Mouse (Mus musculus): ENCODE data around the gene Ier5.

DNA sequence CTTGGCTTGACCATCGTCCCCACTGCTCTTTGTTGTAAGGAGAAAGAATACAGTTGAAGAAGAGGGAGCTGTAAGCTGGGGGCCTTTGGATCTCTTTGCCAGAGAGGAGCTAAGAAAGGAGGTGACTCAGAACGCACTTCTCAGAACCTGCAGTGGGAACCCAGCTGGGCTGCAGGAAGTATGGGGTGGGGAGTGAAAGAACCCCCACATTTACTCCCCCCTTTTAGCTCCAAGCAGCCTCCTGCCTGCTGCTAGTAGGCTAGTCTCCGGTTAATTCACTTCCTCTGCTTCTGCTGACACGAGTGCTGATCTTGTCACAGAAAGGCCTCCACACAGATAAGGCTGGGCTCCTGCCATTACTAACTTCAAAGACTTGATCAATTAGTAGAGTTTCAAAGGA, 12.5 kb downstream of the Ier5 start:
- TF ChIP-seq TAL1 (conservative IDR thresholded peaks at IDR 0.05; ENCODE audit: low read depth, low read length), result no peak
- TF ChIP-seq CTCF (IDR thresholded peaks at IDR 0.05; ENCODE audit: low read depth, low read length), result no peak
- no peak for TF ChIP-seq GATA1 (IDR thresholded peaks at IDR 0.05; ENCODE audit: borderline replicate concordance, low read length)
